8 mouse cellular contexts compared by ENCODE assay signal in the genomic region with DNA sequence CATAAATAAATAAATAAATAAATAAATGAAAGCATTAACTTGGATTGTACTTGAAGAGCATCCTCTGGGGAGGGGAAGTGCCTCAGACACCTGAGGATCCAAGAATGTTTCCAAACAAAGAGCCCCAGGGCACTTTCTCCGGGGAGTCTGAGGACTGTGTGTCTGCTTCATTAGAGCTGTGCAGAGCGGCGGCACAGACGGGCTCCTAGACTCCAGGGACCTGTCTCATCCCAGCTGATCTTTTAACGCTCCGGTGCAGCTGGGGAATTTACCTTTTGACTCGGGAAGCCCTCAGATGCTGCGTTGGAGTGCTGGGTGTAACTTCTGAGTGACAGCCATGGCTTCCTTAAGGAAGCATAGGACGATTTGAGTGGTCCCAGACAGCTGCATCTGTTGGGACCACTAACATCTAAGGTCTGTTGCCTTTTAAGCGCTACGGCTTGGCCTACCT. TPM values are rescaled to one million over a fixed set of nuclear protein-coding genes. Genes with fewer than 3 reads are reported as not detected.
DNase-seq lines count a peak whose midpoint lies in the region; ATAC-seq and TF ChIP-seq lines count a peak whose summit lies in the region.

Klhdc8b (minus strand) TSS at position 401 of the 451 bp plus-strand sequence.

- H3K79me2 ChIP-seq in myocyte (ENCODE audit: control insufficient read depth, insufficient read depth), result peaks cover 26% of the 10 kb centered on the region

- peak within 1 kb of the TSS; percentile 88 for H3ac ChIP-seq in myocyte (ENCODE audit: control insufficient read depth, insufficient read length)

- H3K4me2 ChIP-seq in myocyte (ENCODE audit: low read depth), result peak within 1 kb of the TSS; percentile 97

- no peak for TF ChIP-seq POLR2A in lung, adult 2 months (IDR thresholded peaks at IDR 0.05; ENCODE audit: borderline replicate concordance, extremely low read depth, low read depth, low read length)
- no peak for TF ChIP-seq POLR2A in myocyte (IDR thresholded peaks at IDR 0.05; ENCODE audit: insufficient read length, low read depth)

- no peaks in the 10 kb centered on the region for H3K27me3 ChIP-seq in myocyte (ENCODE audit: control insufficient read depth, insufficient read depth, insufficient read length)

- H3K36me3 ChIP-seq in myocyte (ENCODE audit: control insufficient read depth, insufficient read depth), result no peaks in the 10 kb centered on the region

- 17% methylated on average over 11 of the region's 11 CpGs for WGBS in lung, adult 2 months

- peaks cover 14% of the 10 kb centered on the region for H3K4me1 ChIP-seq in lung, adult 2 months (ENCODE audit: control insufficient read depth, insufficient read depth, low read length)

- ATAC-seq in hematopoietic stem cell, adult 5-6 weeks (replicated peaks in 1 of 2; ENCODE audit: insufficient read depth in 1 of 2, low FRiP score in 2 of 2, low TSS enrichment in 1 of 2, low read depth in 1 of 2, poor library complexity in 2 of 2, severe bottlenecking in 2 of 2), result no peak
- ATAC-seq in inflammation-experienced regulatory T-cells, adult 6 months, result no peak

- no peak for DNase-seq in lung, adult 2 months
- no peak for DNase-seq in lung, adult 18-20 months
- no peak for DNase-seq in adrenal gland, postnatal 36 days
- DNase-seq in layer of hippocampus, postnatal 36 days, result no peak
- DNase-seq in gastrocnemius, adult 8-10 months (ENCODE audit: low spot score in 2 of 2), result no peak

- peak within 1 kb of the TSS; percentile 82 for H3K4me3 ChIP-seq in lung, adult 2 months (replicated peaks; ENCODE audit: extremely low read depth, low read depth, low read length)
- peak within 1 kb of the TSS; percentile 77 for H3K4me3 ChIP-seq in myocyte

- TF ChIP-seq CTCF in lung, adult 2 months (IDR thresholded peaks at IDR 0.05; ENCODE audit: insufficient read depth, low read length), result no peak

TF ChIP-seq in myocyte, 11 proteins besides CTCF, POLR2A, EP300 and RAD21:
- TF ChIP-seq MYOD1 (IDR thresholded peaks at IDR 0.05; ENCODE audit: control insufficient read depth in 1 of 3, insufficient read length in 2 of 3, low read depth in 2 of 3) (no peak), USF1 (IDR thresholded peaks at IDR 0.05; ENCODE audit: low read depth) (no peak), SRF (IDR thresholded peaks at IDR 0.05; ENCODE audit: control insufficient read depth, insufficient read length, low read depth) (no peak)

RNA-seq across cellular contexts. Expression of gene Klhdc8b, which starts in this region (rescaled TPM):
- 108 and 109 TPM in 2 replicates for polyA plus RNA-seq in lung, adult 2 months (2012; rRNA removed)
- total RNA-seq in adrenal gland, postnatal 36 days (2021), result 10 to 100 TPM; 20.1 to 21.5 TPM
- 12.1 and 18.6 TPM in 2 replicates for total RNA-seq in hematopoietic stem cell, adult 5-6 weeks (2017)
- total RNA-seq in layer of hippocampus, postnatal 36 days (2021), result 10 to 100 TPM; 16.6 to 18.1 TPM
- polyA plus RNA-seq in myocyte (2012; fragmentation: generic; extraction: Trizol), result 3.7 TPM
- total RNA-seq in gastrocnemius, adult 8-10 months (2022), result 1 to 10 TPM; 1.3 to 2.7 (median 2.2) TPM
- 1 to 10 TPM in 2 of 3 experiments, under 1 TPM in 1; 0.94 to 1.9 (median 1.6) TPM for polyA plus RNA-seq in inflammation-experienced regulatory T-cells, adult 6 months (2017; shearing (Covaris generic))

Comparison
In these comparisons a context has a peak if more than half of its experiments do, and no peak if none do; other contexts are left out.
1. RNA of gene Klhdc8b (polyA plus RNA-seq): 108 to 109 TPM in lung, adult 2 months; 3.7 TPM in myocyte (single experiment) and 0.94 to 1.9 TPM in inflammation-experienced regulatory T-cells, adult 6 months; every median in the first group is over 10 times any median in the second.